Mouse (Mus musculus): ENCODE data around the gene Capn2. TPM values are rescaled to one million over a fixed set of nuclear protein-coding genes. Genes with fewer than 3 reads are reported as not detected.

Gene Capn2
- total and polyA plus RNA-seq, 3 experiments: 28.0 to 65.3 (median 63.9) TPM

GRCm38 (mm10) chr1:182448276-182449035 lies 69.0 kb downstream of the Capn2 start:
- H3K36me3 ChIP-seq (ENCODE audit: control insufficient read depth, insufficient read depth, low read length): peaks cover 8% of the 10 kb centered on the region
- H3K79me2 ChIP-seq (replicated peaks; ENCODE audit: control insufficient read depth, insufficient read depth, low read length): no peaks in the 10 kb centered on the region
- intact Hi-C loops (cut with DNase I): no loop called here
- H3K9ac ChIP-seq (ENCODE audit: low read depth, low read length): no peak overlapping the region
- H3K4me3 ChIP-seq: no peak overlapping the region
- TF ChIP-seq POLR2A (IDR thresholded peaks at IDR 0.05; ENCODE audit: insufficient read depth, low read depth, low read length): no peak
- TF ChIP-seq CTCF (IDR thresholded peaks at IDR 0.05): no peak
- TF ChIP-seq EP300 (IDR thresholded peaks at IDR 0.05; ENCODE audit: insufficient read depth, low read depth, low read length): no peak
- no peaks in the 10 kb centered on the region for H3K4me1 ChIP-seq (ENCODE audit: control insufficient read depth, insufficient read depth, low read length)
- H3K27me3 ChIP-seq (ENCODE audit: control insufficient read depth, insufficient read depth, low read length): no peaks in the 10 kb centered on the region
- H3K27ac ChIP-seq: no peak overlapping the region
- no peak for DNase-seq
- 97% methylated on average over 14 of the region's 14 CpGs for WGBS

- H3K79me2 ChIP-seq (replicated peaks; ENCODE audit: control insufficient read depth, insufficient read depth, low read length): no peaks in the 10 kb centered on the region
- H3K36me3 ChIP-seq (ENCODE audit: control insufficient read depth, insufficient read depth, low read length): peaks cover 14% of the 10 kb centered on the region
- WGBS: 58% methylated on average over 2 of the region's 2 CpGs
- peaks cover 5% of the 10 kb centered on the region for H3K4me1 ChIP-seq (ENCODE audit: control insufficient read depth, insufficient read depth, low read length)
- DNase-seq: no peak
- TF ChIP-seq POLR2A (IDR thresholded peaks at IDR 0.05; ENCODE audit: insufficient read depth, low read depth, low read length) (no peak), CTCF (IDR thresholded peaks at IDR 0.05) (no peak), EP300 (IDR thresholded peaks at IDR 0.05; ENCODE audit: insufficient read depth, low read depth, low read length) (no peak)
- H3K9ac ChIP-seq (ENCODE audit: low read depth, low read length): no peak overlapping the region
- no peaks in the 10 kb centered on the region for H3K27me3 ChIP-seq (ENCODE audit: control insufficient read depth, insufficient read depth, low read length)
- intact Hi-C loops (cut with DNase I): no loop called here
- no peak overlapping the region for H3K27ac ChIP-seq
- no peak overlapping the region for H3K4me3 ChIP-seq
Observed at GRCm38 (mm10) chr1:182444116-182444515, 73.3 kb downstream of the Capn2 start.

- Histone ChIP-seq H3K36me3 (ENCODE audit: control insufficient read depth, insufficient read depth, low read length) (peaks cover 14% of the 10 kb centered on the region), H3K27me3 (ENCODE audit: control insufficient read depth, insufficient read depth, low read length) (no peaks in the 10 kb centered on the region), H3K79me2 (replicated peaks; ENCODE audit: control insufficient read depth, insufficient read depth, low read length) (no peaks in the 10 kb centered on the region), H3K4me1 (ENCODE audit: control insufficient read depth, insufficient read depth, low read length) (peaks cover 5% of the 10 kb centered on the region), H3K27ac (no peak overlapping the region), H3K4me3 (no peak overlapping the region), H3K9ac (ENCODE audit: low read depth, low read length) (no peak overlapping the region)
- no peak for DNase-seq
- 85% methylated on average over 18 of the region's 18 CpGs for WGBS
- intact Hi-C loops (cut with DNase I): no loop called here
- TF ChIP-seq CTCF (IDR thresholded peaks at IDR 0.05) (no peak), POLR2A (IDR thresholded peaks at IDR 0.05; ENCODE audit: insufficient read depth, low read depth, low read length) (no peak), EP300 (IDR thresholded peaks at IDR 0.05; ENCODE audit: insufficient read depth, low read depth, low read length) (no peak)
Observed at GRCm38 (mm10) chr1:182441791-182442473, 75.5 kb downstream of the Capn2 start.

GRCm38 (mm10) chr1:182439546-182440222 lies 77.7 kb downstream of the Capn2 start:
- Histone ChIP-seq H3K27me3 (ENCODE audit: control insufficient read depth, insufficient read depth, low read length) (no peaks in the 10 kb centered on the region), H3K27ac (no peak overlapping the region), H3K36me3 (ENCODE audit: control insufficient read depth, insufficient read depth, low read length) (peaks cover 14% of the 10 kb centered on the region), H3K4me3 (no peak overlapping the region), H3K79me2 (replicated peaks; ENCODE audit: control insufficient read depth, insufficient read depth, low read length) (no peaks in the 10 kb centered on the region), H3K9ac (ENCODE audit: low read depth, low read length) (no peak overlapping the region), H3K4me1 (ENCODE audit: control insufficient read depth, insufficient read depth, low read length) (peaks cover 5% of the 10 kb centered on the region)
- TF ChIP-seq EP300 (IDR thresholded peaks at IDR 0.05; ENCODE audit: insufficient read depth, low read depth, low read length) (no peak; the same call in 1 of the 2 replicates), POLR2A (IDR thresholded peaks at IDR 0.05; ENCODE audit: insufficient read depth, low read depth, low read length) (no peak), CTCF (IDR thresholded peaks at IDR 0.05) (no peak)
- DNase-seq: peak; percentile 82 to 83
- 53% methylated on average over 5 of the region's 5 CpGs for WGBS
- intact Hi-C loops (cut with DNase I): no loop called here

- no peaks in the 10 kb centered on the region for H3K79me2 ChIP-seq (replicated peaks; ENCODE audit: control insufficient read depth, insufficient read depth, low read length)
- intact Hi-C loops (cut with DNase I): no loop called here
- H3K4me3 ChIP-seq: no peak overlapping the region
- TF ChIP-seq EP300 (IDR thresholded peaks at IDR 0.05; ENCODE audit: insufficient read depth, low read depth, low read length) (no peak), POLR2A (IDR thresholded peaks at IDR 0.05; ENCODE audit: insufficient read depth, low read depth, low read length) (no peak), CTCF (IDR thresholded peaks at IDR 0.05) (no peak)
- no peak overlapping the region for H3K27ac ChIP-seq
- no peaks in the 10 kb centered on the region for H3K27me3 ChIP-seq (ENCODE audit: control insufficient read depth, insufficient read depth, low read length)
- WGBS: 72% methylated on average over 5 of the region's 5 CpGs
- H3K36me3 ChIP-seq (ENCODE audit: control insufficient read depth, insufficient read depth, low read length): peaks cover 5% of the 10 kb centered on the region
- no peak overlapping the region for H3K9ac ChIP-seq (ENCODE audit: low read depth, low read length)
- DNase-seq: no peak
- peaks cover 5% of the 10 kb centered on the region for H3K4me1 ChIP-seq (ENCODE audit: control insufficient read depth, insufficient read depth, low read length)
Observed at GRCm38 (mm10) chr1:182436746-182437145, 80.7 kb downstream of the Capn2 start.
